Mouse (Mus musculus): ENCODE data around the gene Cpne5.

GRCm38 (mm10) chr17:29218017-29218416, 19.9 kb downstream of the Cpne5 start:
- TF ChIP-seq POLR2A (IDR thresholded peaks at IDR 0.05; ENCODE audit: borderline replicate concordance, low read depth, low read length) (no peak), CTCF (IDR thresholded peaks at IDR 0.05; ENCODE audit: low read depth, low read length) (no peak)

Measured in bone marrow macrophage, adult 2 months (primary cell).